Mouse (Mus musculus) hindbrain, embryonic 14.5 days (tissue): ENCODE results near the gene Ubac2. TPM values are rescaled to one million over a fixed set of nuclear protein-coding genes. Genes with fewer than 3 reads are reported as not detected.

Experiments
- ATAC-seq: fragments of 200-750 bp; cut with Nextera tagmentation; 2 replicates; pipeline ENCODE4 v1.8.0; 2017; ENCODE audit warnings: moderate number of reproducible peaks, mild to moderate bottlenecking, moderate TSS enrichment, moderate library complexity; ENCODE audit not compliant: low FRiP score
- DNase-seq: peaks from one replicate; pipeline ENCODE4 v3.0.0-alpha.2; 2015; ENCODE audit warnings: low spot score
- H3K27ac ChIP-seq: fragments of 300-500 bp; sonication (generic); 2 replicates; pipeline ENCODE4 v1.5.1; 2014; ENCODE audit warnings: mild to moderate bottlenecking, moderate library complexity
- H3K27me3 ChIP-seq: fragments of 300-500 bp; sonication (generic); 2 replicates; pipeline ENCODE4 v1.6.1; 2014; ENCODE audit warnings: mild to moderate bottlenecking, low read length, mixed read lengths; ENCODE audit not compliant: control insufficient read depth, insufficient read depth
- H3K36me3 ChIP-seq: fragments of 300-500 bp; sonication (generic); replicated peaks from 2 replicates; pipeline ENCODE4 v1.6.1; 2014; ENCODE audit not compliant: control insufficient read depth, insufficient read depth
- H3K4me1 ChIP-seq: fragments of 300-500 bp; sonication (generic); replicated peaks from 2 replicates; pipeline ENCODE4 v1.6.1; 2014; ENCODE audit warnings: antibody characterized with exemption, low read length, mixed read lengths; ENCODE audit not compliant: control insufficient read depth, insufficient read depth
- H3K4me2 ChIP-seq: fragments of 300-500 bp; sonication (generic); replicated peaks from 2 replicates; pipeline ENCODE4 v1.6.1; 2014; ENCODE audit warnings: mild to moderate bottlenecking, moderate library complexity
- H3K4me3 ChIP-seq: fragments of 300-500 bp; sonication (generic); replicated peaks from 2 replicates; pipeline ENCODE4 v1.5.1; 2014; ENCODE audit warnings: mild to moderate bottlenecking, low read length
- H3K9ac ChIP-seq: fragments of 300-500 bp; sonication (generic); 2 replicates; pipeline ENCODE4 v1.6.1; 2014
- H3K9me3 ChIP-seq: fragments of 300-500 bp; sonication (generic); 2 replicates; pipeline ENCODE4 v1.6.1; 2016; ENCODE audit warnings: low read length; ENCODE audit not compliant: control insufficient read depth
- WGBS: fragments of 180-500 bp; shearing (Covaris S2); extraction: QIAGEN DNeasy Blood & Tissue Kit; methylation state at CpG from one replicate; pipeline ENCODE4 v1.1.7; 2014; 5-methylcytosine and 5-hydroxymethylcytosine counted together
- polyA plus RNA-seq: library from polyadenylated mRNA; unstranded; fragments of >200 nt; fragmentation: Nextera tagmentation; extraction: Ambion mirVana; gene quantifications from 2 replicates; pipeline ENCODE4 v1.2.1, GENCODE M21; 2014

Gene Ubac2
- polyA plus RNA-seq, 1 experiment from 2014 or later = 49.6 TPM

- ATAC-seq (no peak), DNase-seq (no peak)
- 92% methylated on average over 8 of the region's 8 CpGs for WGBS
- H3K9ac ChIP-seq = no peak overlapping the region
- H3K4me3 ChIP-seq = no peak overlapping the region
- H3K4me2 ChIP-seq = no peak overlapping the region
- H3K4me1 ChIP-seq = no peaks in the 10 kb centered on the region
- H3K36me3 ChIP-seq = no peaks in the 10 kb centered on the region
- no peaks in the 10 kb centered on the region for H3K27me3 ChIP-seq
- H3K27ac ChIP-seq = no peak overlapping the region
- H3K9me3 ChIP-seq = no peaks in the 10 kb centered on the region
Observed at GRCm38 (mm10) chr14:122047784-122048183, 169.4 kb downstream of the Ubac2 start.

- Histone ChIP-seq H3K9me3 (no peaks in the 10 kb centered on the region), H3K27ac (no peak overlapping the region), H3K9ac (no peak overlapping the region), H3K4me3 (no peak overlapping the region), H3K4me2 (no peak overlapping the region), H3K36me3 (no peaks in the 10 kb centered on the region), H3K27me3 (no peaks in the 10 kb centered on the region), H3K4me1 (no peaks in the 10 kb centered on the region)
- ATAC-seq (no peak), DNase-seq (no peak)
- WGBS = 88% methylated on average over 9 of the region's 9 CpGs
Observed at GRCm38 (mm10) chr14:122048816-122049215, 170.4 kb downstream of the Ubac2 start.

DNA sequence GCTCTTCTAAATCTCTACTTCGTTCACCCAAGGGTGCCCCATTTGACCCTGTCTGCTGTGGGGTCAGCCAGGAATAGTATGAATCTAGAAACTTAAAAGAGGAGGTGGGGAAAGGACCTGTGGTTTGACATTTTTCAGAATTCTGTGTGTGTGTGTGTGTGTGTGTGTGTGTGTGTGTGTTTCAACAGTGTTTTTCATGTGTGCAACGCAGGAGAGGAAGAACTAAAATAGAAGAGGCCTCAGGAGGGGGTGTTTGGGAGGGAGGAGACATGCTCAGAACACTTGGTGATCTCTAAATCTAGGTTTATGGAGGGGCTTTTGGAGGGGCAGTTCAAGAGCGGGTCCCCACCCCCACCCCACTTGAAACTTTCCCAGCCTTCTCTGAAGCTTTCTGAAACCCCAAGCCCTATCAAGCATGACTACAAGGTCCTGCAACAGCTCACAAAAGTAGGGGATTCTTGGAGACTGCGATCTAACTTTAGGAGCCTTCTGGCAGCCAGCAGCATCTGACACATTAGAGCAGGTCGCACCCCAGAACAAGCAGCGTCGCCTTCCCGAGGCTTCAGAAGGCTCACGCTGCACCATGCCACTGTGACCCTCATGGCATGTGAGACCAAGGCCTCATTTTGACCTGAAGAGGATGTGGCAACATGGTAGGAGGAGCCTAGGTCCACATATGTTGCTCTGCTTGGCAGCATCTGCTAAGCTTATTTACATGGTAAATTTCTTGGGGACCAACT lies 174.6 kb downstream of the Ubac2 start:
- H3K36me3 ChIP-seq = no peaks in the 10 kb centered on the region
- no peaks in the 10 kb centered on the region for H3K4me1 ChIP-seq
- H3K9me3 ChIP-seq = no peaks in the 10 kb centered on the region
- H3K4me2 ChIP-seq = no peak overlapping the region
- DNase-seq (no peak), ATAC-seq (no peak)
- H3K4me3 ChIP-seq = no peak overlapping the region
- no peak overlapping the region for H3K27ac ChIP-seq
- no peaks in the 10 kb centered on the region for H3K27me3 ChIP-seq
- WGBS = 85% methylated on average over 9 of the region's 9 CpGs
- H3K9ac ChIP-seq = no peak overlapping the region

- DNase-seq (no peak), ATAC-seq (no peak)
- Histone ChIP-seq H3K4me2 (no peak overlapping the region), H3K4me3 (no peak overlapping the region), H3K4me1 (no peaks in the 10 kb centered on the region), H3K9me3 (no peaks in the 10 kb centered on the region), H3K27me3 (no peaks in the 10 kb centered on the region), H3K36me3 (no peaks in the 10 kb centered on the region), H3K27ac (no peak overlapping the region), H3K9ac (no peak overlapping the region)
- 81% methylated on average over 6 of the region's 6 CpGs for WGBS
Observed at GRCm38 (mm10) chr14:122056871-122057270, 178.5 kb downstream of the Ubac2 start.

GRCm38 (mm10) chr14:122057941-122058346 lies 179.5 kb downstream of the Ubac2 start:
- Histone ChIP-seq H3K9ac (no peak overlapping the region), H3K4me1 (no peaks in the 10 kb centered on the region), H3K4me2 (no peak overlapping the region), H3K27ac (no peak overlapping the region), H3K27me3 (no peaks in the 10 kb centered on the region), H3K9me3 (no peaks in the 10 kb centered on the region), H3K36me3 (no peaks in the 10 kb centered on the region), H3K4me3 (no peak overlapping the region)
- DNase-seq (no peak), ATAC-seq (no peak)
- 43% methylated on average over 2 of the region's 2 CpGs for WGBS

DNA sequence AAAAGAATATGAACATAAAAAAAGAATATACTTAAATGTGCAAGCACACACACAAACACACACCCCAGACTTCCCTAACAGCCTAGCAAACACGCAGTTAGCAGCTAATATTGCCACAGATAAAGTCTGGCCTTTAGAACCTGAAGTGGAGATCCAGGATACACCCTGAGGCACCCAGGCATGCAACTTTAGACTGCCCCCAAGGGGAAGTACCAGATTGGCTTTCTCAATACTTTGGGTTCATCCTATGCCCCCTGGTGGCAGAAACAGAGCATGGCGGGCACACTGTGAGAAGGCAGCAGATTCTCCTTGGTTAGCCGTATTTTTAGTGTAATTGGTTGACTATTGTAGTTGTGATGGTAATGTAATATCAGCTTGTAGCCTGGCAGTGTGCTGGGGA lies 182.2 kb downstream of the Ubac2 start:
- H3K27ac ChIP-seq = no peak overlapping the region
- 13% methylated on average over 3 of the region's 3 CpGs for WGBS
- no peak overlapping the region for H3K4me3 ChIP-seq
- peak; percentile 84 for DNase-seq
- no peak overlapping the region for H3K4me2 ChIP-seq
- no peaks in the 10 kb centered on the region for H3K4me1 ChIP-seq
- ATAC-seq = peak; percentile 61; the same call in 1 of the 2 replicates
- H3K27me3 ChIP-seq = no peaks in the 10 kb centered on the region
- no peaks in the 10 kb centered on the region for H3K36me3 ChIP-seq
- no peak overlapping the region for H3K9ac ChIP-seq
- H3K9me3 ChIP-seq = no peaks in the 10 kb centered on the region

GRCm38 (mm10) chr14:122061376-122061775 lies 183.0 kb downstream of the Ubac2 start:
- ATAC-seq (no peak), DNase-seq (no peak)
- no peaks in the 10 kb centered on the region for H3K36me3 ChIP-seq
- no peak overlapping the region for H3K27ac ChIP-seq
- no peaks in the 10 kb centered on the region for H3K27me3 ChIP-seq
- no peaks in the 10 kb centered on the region for H3K9me3 ChIP-seq
- no peaks in the 10 kb centered on the region for H3K4me1 ChIP-seq
- no peak overlapping the region for H3K4me2 ChIP-seq
- no peak overlapping the region for H3K4me3 ChIP-seq
- no peak overlapping the region for H3K9ac ChIP-seq
- 88% methylated on average over 6 of the region's 6 CpGs for WGBS

DNA sequence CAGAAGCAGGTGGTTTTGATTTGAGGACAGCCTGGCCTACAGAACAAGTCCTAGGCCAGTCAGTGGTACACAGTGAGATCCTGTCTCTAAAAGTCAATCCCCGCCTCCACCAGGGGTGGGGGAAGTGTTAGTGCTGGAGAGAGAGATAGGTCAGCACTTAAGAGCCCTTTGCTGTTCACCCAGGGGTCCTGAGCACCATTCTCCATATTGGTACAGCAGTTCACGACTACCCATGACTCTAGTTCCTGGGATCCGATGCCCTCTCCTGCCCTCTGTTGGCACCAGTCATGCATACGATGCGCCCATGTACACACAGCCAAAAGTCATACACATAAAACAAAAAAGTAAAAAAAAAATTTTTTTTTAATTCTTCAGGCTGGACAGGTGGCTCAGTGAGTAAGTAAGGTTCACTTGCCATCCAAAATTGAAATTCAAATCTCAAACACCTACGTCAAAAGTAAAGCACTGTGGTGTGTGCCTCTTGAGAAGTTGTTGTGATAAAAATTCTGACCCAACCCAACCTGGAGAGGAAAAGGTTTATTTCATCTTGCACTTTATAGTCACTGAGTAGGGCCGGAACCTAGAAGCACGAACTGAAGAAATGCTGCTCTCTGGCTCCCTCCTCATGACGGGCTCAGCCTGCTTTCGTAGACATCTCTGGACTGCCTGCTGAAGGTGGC lies 184.1 kb downstream of the Ubac2 start:
- no peak overlapping the region for H3K4me2 ChIP-seq
- 85% methylated on average over 10 of the region's 10 CpGs for WGBS
- DNase-seq (no peak), ATAC-seq (no peak)
- H3K4me3 ChIP-seq = no peak overlapping the region
- no peaks in the 10 kb centered on the region for H3K4me1 ChIP-seq
- no peaks in the 10 kb centered on the region for H3K9me3 ChIP-seq
- H3K36me3 ChIP-seq = no peaks in the 10 kb centered on the region
- no peak overlapping the region for H3K27ac ChIP-seq
- H3K9ac ChIP-seq = no peak overlapping the region
- no peaks in the 10 kb centered on the region for H3K27me3 ChIP-seq

GRCm38 (mm10) chr14:122063599-122063998 lies 185.2 kb downstream of the Ubac2 start:
- Histone ChIP-seq H3K9ac (no peak overlapping the region), H3K27ac (no peak overlapping the region), H3K4me1 (no peaks in the 10 kb centered on the region), H3K9me3 (no peaks in the 10 kb centered on the region), H3K4me3 (no peak overlapping the region), H3K36me3 (no peaks in the 10 kb centered on the region), H3K27me3 (no peaks in the 10 kb centered on the region), H3K4me2 (no peak overlapping the region)
- DNase-seq = no peak
- WGBS = 76% methylated on average over 5 of the region's 5 CpGs
- ATAC-seq = no peak
